Mouse (Mus musculus): ENCODE measurements around the gene Kif18a. TPM values are rescaled to one million over a fixed set of nuclear protein-coding genes. Genes with fewer than 3 reads are reported as not detected.

Gene Kif18a
- total RNA-seq (2023): 10 to 100 TPM; 10.6 to 14.4 TPM

GRCm38 (mm10) chr2:109280600-109281340 lies at the start of gene Kif18a, which contains the start of gene Mettl15:
Gene Kif18a, plus strand, starts transcription at chr2:109280738.
Gene Mettl15, minus strand, starts transcription at chr2:109280748.

Other genes with a start within 250 kb of the Kif18a start
- 1 to 10 TPM; 7.7 to 8.4 TPM for gene Mettl15, start within 50 bp of the Kif18a start, total RNA-seq (2023)

All from B cell, adult 67 days (primary cell).